Mouse (Mus musculus): Measurements from ENCODE around the gene Gm5741. TPM values are rescaled to one million over a fixed set of nuclear protein-coding genes. Genes with fewer than 3 reads are reported as not detected.

The Gm5741 gene
- polyA plus RNA-seq, 1 experiment = not detected

DNA sequence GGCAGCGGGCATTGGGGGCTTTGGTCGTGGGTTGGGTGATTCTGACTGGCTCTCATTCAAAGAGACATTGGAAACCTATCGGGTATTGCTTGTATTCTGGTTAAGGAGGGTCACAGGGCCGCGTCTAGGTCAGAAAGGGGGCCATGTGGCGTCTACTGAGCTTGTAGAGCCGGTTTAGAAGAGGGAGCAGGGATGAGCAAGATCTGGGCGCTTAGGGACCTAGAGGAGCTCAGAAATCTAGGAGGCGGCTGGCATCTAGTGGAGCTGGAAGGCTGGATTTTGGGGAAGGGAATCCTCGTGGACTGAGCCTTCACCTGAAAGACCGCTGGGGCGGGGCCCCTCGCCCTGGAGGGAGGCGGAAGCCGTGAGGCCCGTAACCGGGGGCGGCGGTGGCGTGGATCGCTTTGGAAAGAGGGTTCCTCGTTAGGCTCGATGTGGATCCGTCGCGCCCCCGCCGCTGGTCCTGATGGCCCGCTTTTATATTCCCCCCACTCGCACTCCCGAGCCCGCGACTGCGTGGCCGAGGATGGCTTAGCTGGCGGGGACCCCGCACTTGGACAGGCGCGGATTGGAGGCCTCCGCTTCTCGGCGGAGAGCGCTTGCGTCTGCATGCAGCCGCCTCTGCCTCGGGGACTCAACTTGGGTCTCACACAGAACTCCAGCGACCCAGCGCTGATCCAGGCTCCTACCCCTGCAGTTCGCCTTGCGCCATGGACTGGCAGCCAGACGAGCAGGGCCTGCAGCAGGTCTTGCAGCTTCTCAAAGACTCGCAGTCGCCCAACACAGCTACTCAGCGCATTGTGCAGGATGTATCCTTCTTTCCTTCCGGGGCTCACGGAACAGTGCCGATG is 29.9 kb downstream of the Gm5741 start:
- TF ChIP-seq MYOG (IDR thresholded peaks at IDR 0.05; ENCODE audit: control insufficient read depth, extremely low read depth, insufficient read length) (no peak), USF1 (IDR thresholded peaks at IDR 0.05; ENCODE audit: low read depth) (no peak), CEBPB (IDR thresholded peaks at IDR 0.05; ENCODE audit: low read depth) (no peak), FOSL1 (IDR thresholded peaks at IDR 0.05; ENCODE audit: insufficient read depth, low read length, poor library complexity, severe bottlenecking) (no peak), MAX (IDR thresholded peaks at IDR 0.05) (no peak), CTCF (IDR thresholded peaks at IDR 0.05; ENCODE audit: control insufficient read depth, insufficient read depth, insufficient read length) (no peak), MYOD1 (IDR thresholded peaks at IDR 0.05; ENCODE audit: control insufficient read depth, insufficient read length, low read depth) (no peak)
- Histone ChIP-seq H3K27me3 (ENCODE audit: control insufficient read depth, insufficient read depth, insufficient read length) (no peaks in the 10 kb centered on the region), H3ac (ENCODE audit: control insufficient read depth, insufficient read length, low read depth) (peak overlapping the region; percentile 74), H3K79me2 (ENCODE audit: control insufficient read depth, insufficient read depth) (peaks cover 80% of the 10 kb centered on the region), H3K79me3 (ENCODE audit: low read depth) (peaks cover 56% of the 10 kb centered on the region), H3K36me3 (ENCODE audit: control insufficient read depth, insufficient read depth) (peaks cover 42% of the 10 kb centered on the region), H3K4me3 (ENCODE audit: insufficient read depth, poor library complexity, severe bottlenecking) (peak overlapping the region; percentile 79)

DNA sequence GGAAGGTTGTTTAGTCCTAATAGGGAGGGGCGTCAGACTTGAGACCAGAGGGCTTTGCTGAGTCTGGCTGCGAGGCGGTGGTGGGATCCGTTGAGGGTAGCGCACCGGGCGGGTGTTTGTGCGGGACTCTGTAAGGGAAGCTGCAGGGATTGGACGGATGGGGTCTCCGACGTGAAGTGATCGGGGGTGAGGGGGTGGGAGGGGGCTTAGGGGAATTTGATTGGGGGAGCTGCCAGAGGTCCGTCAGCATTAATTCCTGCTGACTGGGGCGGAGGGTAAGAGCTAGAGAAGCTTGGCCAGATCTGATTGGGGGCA is 30.5 kb downstream of the Gm5741 start:
- peaks cover 80% of the 10 kb centered on the region for H3K79me2 ChIP-seq (ENCODE audit: control insufficient read depth, insufficient read depth)
- H3ac ChIP-seq (ENCODE audit: control insufficient read depth, insufficient read length, low read depth) = peak overlapping the region; percentile 74
- peak overlapping the region; percentile 79 for H3K4me3 ChIP-seq (ENCODE audit: insufficient read depth, poor library complexity, severe bottlenecking)
- no peaks in the 10 kb centered on the region for H3K27me3 ChIP-seq (ENCODE audit: control insufficient read depth, insufficient read depth, insufficient read length)
- TF ChIP-seq CTCF (IDR thresholded peaks at IDR 0.05; ENCODE audit: control insufficient read depth, insufficient read depth, insufficient read length) (no peak), MYOD1 (IDR thresholded peaks at IDR 0.05; ENCODE audit: control insufficient read depth, insufficient read length, low read depth) (no peak), MAX (IDR thresholded peaks at IDR 0.05) (no peak), CEBPB (IDR thresholded peaks at IDR 0.05; ENCODE audit: low read depth) (no peak), FOSL1 (IDR thresholded peaks at IDR 0.05; ENCODE audit: insufficient read depth, low read length, poor library complexity, severe bottlenecking) (no peak)
- peaks cover 46% of the 10 kb centered on the region for H3K36me3 ChIP-seq (ENCODE audit: control insufficient read depth, insufficient read depth)
- H3K79me3 ChIP-seq (ENCODE audit: low read depth) = peaks cover 54% of the 10 kb centered on the region

DNA sequence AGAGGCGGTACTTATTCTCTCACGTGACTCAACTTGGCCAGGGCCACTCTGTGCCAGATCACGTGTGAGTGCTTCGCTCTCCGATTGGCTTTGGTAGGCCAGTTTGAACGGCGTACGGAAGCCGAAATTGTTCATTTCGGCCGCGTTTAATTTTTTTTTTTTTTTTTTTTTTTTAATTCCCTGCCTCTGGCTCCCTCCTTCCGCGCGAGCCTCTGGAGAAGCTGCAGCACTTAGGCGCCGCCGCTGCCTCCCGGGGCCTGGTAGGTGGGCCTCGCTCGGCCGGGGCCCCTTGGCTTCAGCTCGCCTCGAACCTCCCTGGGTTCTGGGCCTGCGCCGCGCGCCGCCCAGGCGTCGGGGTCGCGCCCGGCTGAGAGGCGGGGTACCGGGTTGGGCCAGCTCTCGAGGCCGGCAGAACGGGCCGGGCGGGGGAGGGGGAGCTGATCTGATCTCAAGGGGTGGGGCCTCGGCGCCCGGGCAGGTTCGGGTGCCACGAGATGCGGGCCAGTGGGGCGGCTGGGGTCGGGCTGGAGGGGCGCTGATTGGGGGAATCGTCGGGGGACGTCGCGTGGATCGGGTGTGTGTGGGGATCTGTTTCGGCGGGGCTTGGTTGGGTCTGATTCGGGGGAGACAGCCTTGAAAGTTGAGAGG is 30.9 kb downstream of the Gm5741 start, which contains the start of gene Tnpo2:
TSS of gene Tnpo2 (plus strand) at position 198 of the 648 bp plus-strand sequence.
- Histone ChIP-seq H3K27me3 (ENCODE audit: control insufficient read depth, insufficient read depth, insufficient read length) (no peaks in the 10 kb centered on the region), H3K79me3 (ENCODE audit: low read depth) (peaks cover 52% of the 10 kb centered on the region), H3K79me2 (ENCODE audit: control insufficient read depth, insufficient read depth) (peaks cover 80% of the 10 kb centered on the region), H3ac (ENCODE audit: control insufficient read depth, insufficient read length, low read depth) (peak within 1 kb of the TSS; percentile 85), H3K4me3 (ENCODE audit: insufficient read depth, poor library complexity, severe bottlenecking) (peak within 1 kb of the TSS; percentile 79), H3K36me3 (ENCODE audit: control insufficient read depth, insufficient read depth) (peaks cover 46% of the 10 kb centered on the region)
- TF ChIP-seq USF1 (IDR thresholded peaks at IDR 0.05; ENCODE audit: low read depth) = peak; percentile 96
- TF ChIP-seq MAX (IDR thresholded peaks at IDR 0.05) = peak; percentile 73
- no peak for TF ChIP-seq CTCF (IDR thresholded peaks at IDR 0.05; ENCODE audit: control insufficient read depth, insufficient read depth, insufficient read length)
- no peak for TF ChIP-seq FOSL1 (IDR thresholded peaks at IDR 0.05; ENCODE audit: insufficient read depth, low read length, poor library complexity, severe bottlenecking)

DNA sequence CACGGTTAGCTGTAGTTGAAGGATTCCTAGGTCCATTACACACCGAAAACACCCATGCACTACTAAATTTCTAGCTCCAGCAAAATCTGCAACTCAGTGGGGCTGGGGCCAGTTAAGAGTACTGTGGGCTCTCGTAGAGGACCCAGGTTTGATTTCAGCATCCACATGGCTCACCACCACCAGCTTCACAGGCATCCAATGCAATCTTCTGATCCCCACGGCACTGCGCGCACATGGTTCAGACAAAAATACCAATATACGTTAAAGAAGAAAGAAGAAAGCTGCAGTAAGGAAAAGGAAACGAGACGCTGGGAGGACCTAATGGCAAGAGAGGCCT is 31.4 kb downstream of the Gm5741 start:
- Histone ChIP-seq H3K79me2 (ENCODE audit: control insufficient read depth, insufficient read depth) (peaks cover 80% of the 10 kb centered on the region), H3K36me3 (ENCODE audit: control insufficient read depth, insufficient read depth) (peaks cover 46% of the 10 kb centered on the region), H3ac (ENCODE audit: control insufficient read depth, insufficient read length, low read depth) (peak overlapping the region; percentile 85), H3K27me3 (ENCODE audit: control insufficient read depth, insufficient read depth, insufficient read length) (no peaks in the 10 kb centered on the region), H3K4me3 (ENCODE audit: insufficient read depth, poor library complexity, severe bottlenecking) (peak overlapping the region; percentile 79), H3K79me3 (ENCODE audit: low read depth) (peaks cover 56% of the 10 kb centered on the region)
- TF ChIP-seq MAX (IDR thresholded peaks at IDR 0.05) (no peak), CEBPB (IDR thresholded peaks at IDR 0.05; ENCODE audit: low read depth) (no peak), MYOG (IDR thresholded peaks at IDR 0.05; ENCODE audit: control insufficient read depth, extremely low read depth, insufficient read length) (no peak), CTCF (IDR thresholded peaks at IDR 0.05; ENCODE audit: control insufficient read depth, insufficient read depth, insufficient read length) (no peak), FOSL1 (IDR thresholded peaks at IDR 0.05; ENCODE audit: insufficient read depth, low read length, poor library complexity, severe bottlenecking) (no peak), USF1 (IDR thresholded peaks at IDR 0.05; ENCODE audit: low read depth) (no peak), MYOD1 (IDR thresholded peaks at IDR 0.05; ENCODE audit: control insufficient read depth, insufficient read length, low read depth) (no peak)

DNA sequence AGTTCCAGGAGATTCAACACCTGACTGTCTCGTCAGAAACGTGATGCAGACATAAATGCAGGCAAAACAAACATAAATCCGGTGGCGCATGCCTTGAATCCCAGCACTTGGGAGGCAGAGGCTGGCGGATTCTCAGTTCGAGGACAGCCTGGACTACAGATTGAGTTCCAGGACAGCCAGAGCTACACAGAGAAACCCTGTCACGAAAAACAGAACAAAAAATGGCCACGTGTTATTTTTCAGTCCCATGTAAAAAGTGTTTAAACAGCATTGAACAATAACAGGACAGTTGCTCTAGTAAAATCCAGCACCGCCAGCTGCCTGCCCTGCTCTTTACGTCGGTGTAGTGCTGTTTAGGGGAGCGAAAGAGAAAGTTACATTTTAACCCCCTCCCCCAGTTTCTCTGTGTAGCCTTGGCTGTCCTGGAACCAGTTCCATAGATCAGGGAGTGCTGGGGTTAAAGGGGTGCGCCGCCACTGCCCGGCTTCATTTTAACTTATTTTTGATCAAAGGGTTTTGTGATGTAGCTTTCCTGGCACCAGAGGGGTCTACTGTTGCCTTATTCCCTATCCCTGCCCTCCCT is 32.0 kb downstream of the Gm5741 start:
- H3K4me3 ChIP-seq (ENCODE audit: insufficient read depth, poor library complexity, severe bottlenecking) = peak overlapping the region; percentile 79
- H3K36me3 ChIP-seq (ENCODE audit: control insufficient read depth, insufficient read depth) = peaks cover 44% of the 10 kb centered on the region
- peaks cover 54% of the 10 kb centered on the region for H3K79me3 ChIP-seq (ENCODE audit: low read depth)
- no peaks in the 10 kb centered on the region for H3K27me3 ChIP-seq (ENCODE audit: control insufficient read depth, insufficient read depth, insufficient read length)
- peaks cover 80% of the 10 kb centered on the region for H3K79me2 ChIP-seq (ENCODE audit: control insufficient read depth, insufficient read depth)
- peak overlapping the region; percentile 85 for H3ac ChIP-seq (ENCODE audit: control insufficient read depth, insufficient read length, low read depth)
- no peak for TF ChIP-seq MYOG (IDR thresholded peaks at IDR 0.05; ENCODE audit: control insufficient read depth, extremely low read depth, insufficient read length)
- no peak for TF ChIP-seq MAX (IDR thresholded peaks at IDR 0.05)
- TF ChIP-seq MYOD1 (IDR thresholded peaks at IDR 0.05; ENCODE audit: control insufficient read depth, insufficient read length, low read depth) = no peak
- TF ChIP-seq CEBPB (IDR thresholded peaks at IDR 0.05; ENCODE audit: low read depth) = no peak
- no peak for TF ChIP-seq FOSL1 (IDR thresholded peaks at IDR 0.05; ENCODE audit: insufficient read depth, low read length, poor library complexity, severe bottlenecking)
- TF ChIP-seq USF1 (IDR thresholded peaks at IDR 0.05; ENCODE audit: low read depth) = no peak
- TF ChIP-seq CTCF (IDR thresholded peaks at IDR 0.05; ENCODE audit: control insufficient read depth, insufficient read depth, insufficient read length) = no peak

All from C2C12 (cell line).